Mouse (Mus musculus) CH12.LX (cell line): ENCODE results near the gene Huwe1. TPM values are rescaled to one million over a fixed set of nuclear protein-coding genes. Genes with fewer than 3 reads are reported as not detected.

ENCODE experiments used
- DNase-seq: peaks from one replicate; pipeline ENCODE4 v3.0.0-alpha.2; 2013; ENCODE audit errors: extremely low read depth
- H3K27ac ChIP-seq: 2 replicates; pipeline ENCODE4 v1.5.1; 2012; ENCODE audit warnings: low read depth, mild to moderate bottlenecking, control low read depth, moderate library complexity; ENCODE audit not compliant: insufficient read depth
- H3K27me3 ChIP-seq: replicated peaks from 2 replicates; pipeline ENCODE3; 2012; ENCODE audit warnings: inconsistent platforms
- H3K36me3 ChIP-seq, 2 experiments: replicated peaks in 1 of 2; 2 replicates each; pipeline versions ENCODE3 to v1.6.1; 2012; ENCODE audit warnings: inconsistent platforms in 1 of 2, low read length in 1 of 2, mild to moderate bottlenecking in 1 of 2, mixed read lengths in 1 of 2, moderate library complexity in 1 of 2; ENCODE audit not compliant: control insufficient read depth in 1 of 2, insufficient read depth in 1 of 2
- H3K4me1 ChIP-seq, 2 experiments: 2 replicates each; pipeline ENCODE4 v1.6.1; 2012; ENCODE audit warnings: inconsistent platforms in 1 of 2, moderate library complexity in 1 of 2; ENCODE audit not compliant: insufficient read depth in 2 of 2, control insufficient read depth in 1 of 2
- H3K4me2 ChIP-seq: 2 replicates; pipeline ENCODE4 v1.6.1; 2012; ENCODE audit warnings: low read depth, mild to moderate bottlenecking, control low read depth; ENCODE audit not compliant: poor library complexity, insufficient read depth, severe bottlenecking
- H3K4me3 ChIP-seq, 3 experiments: fragments of 150-350 bp in 1 of 3; sonication (generic) in 1 of 3; replicated peaks in 1 of 3; 2 replicates each; pipeline versions ENCODE3 to v1.5.1; 2011 to 2012; ENCODE audit warnings: low read depth in 2 of 3, low read length in 2 of 3, mild to moderate bottlenecking in 2 of 3, moderate library complexity in 2 of 3, control low read depth in 1 of 3, improper control_type of control experiment in 1 of 3, inconsistent platforms in 1 of 3, mixed read lengths in 1 of 3; ENCODE audit not compliant: poor library complexity in 1 of 3
- H3K79me2 ChIP-seq: replicated peaks from 2 replicates; pipeline ENCODE4 v1.6.1; 2012; ENCODE audit warnings: mild to moderate bottlenecking, moderate library complexity; ENCODE audit not compliant: control insufficient read depth, poor library complexity, insufficient read depth, severe bottlenecking; ENCODE audit errors: extremely low read depth
- H3K9ac ChIP-seq: 2 replicates; pipeline ENCODE4 v1.6.1; 2012; ENCODE audit warnings: low read depth, mild to moderate bottlenecking, control low read depth, moderate library complexity; ENCODE audit not compliant: insufficient read depth
- H3K9me3 ChIP-seq: replicated peaks from 2 replicates; pipeline ENCODE3; 2012; ENCODE audit warnings: low read length, inconsistent platforms, mixed read lengths
- BHLHE40 ChIP-seq: IDR thresholded peaks from 2 replicates; pipeline ENCODE4 v1.6.1; 2011; ENCODE audit warnings: mild to moderate bottlenecking, low read depth, low read length, improper control_type of control experiment
- CHD1 ChIP-seq: IDR thresholded peaks from 2 replicates; pipeline ENCODE4 v1.6.1; 2012; ENCODE audit warnings: low read depth, low read length, improper control_type of control experiment, inconsistent platforms
- ELF1 ChIP-seq: IDR thresholded peaks from 2 replicates; pipeline ENCODE4 v1.6.1; 2014; ENCODE audit warnings: low read depth, mild to moderate bottlenecking, inconsistent platforms, low read length, improper control_type of control experiment
- EP300 ChIP-seq: IDR thresholded peaks from 2 replicates; pipeline ENCODE4 v1.6.1; 2011; ENCODE audit warnings: low read length, improper control_type of control experiment
- GABPA ChIP-seq: IDR thresholded peaks from 2 replicates; pipeline ENCODE4 v1.6.1; 2012; ENCODE audit warnings: low read depth, low read length, improper control_type of control experiment, inconsistent platforms; ENCODE audit not compliant: insufficient replicate concordance
- IRF4 ChIP-seq: IDR thresholded peaks from 2 replicates; pipeline ENCODE4 v1.6.1; 2014; ENCODE audit warnings: low read depth, mild to moderate bottlenecking, inconsistent platforms, low read length, improper control_type of control experiment
- MAX ChIP-seq: IDR thresholded peaks from 2 replicates; pipeline ENCODE4 v1.6.1; 2011; ENCODE audit warnings: low read length, improper control_type of control experiment
- MAZ ChIP-seq: IDR thresholded peaks from 2 replicates; pipeline ENCODE4 v1.6.1; 2012; ENCODE audit warnings: low read depth, mild to moderate bottlenecking, inconsistent platforms, low read length, improper control_type of control experiment, moderate library complexity
- MEF2A ChIP-seq: IDR thresholded peaks from 2 replicates; pipeline ENCODE4 v1.6.1; 2014; ENCODE audit warnings: low read depth, mild to moderate bottlenecking, inconsistent platforms, low read length, improper control_type of control experiment, borderline replicate concordance
- MXI1 ChIP-seq: IDR thresholded peaks from 2 replicates; pipeline ENCODE4 v1.6.1; 2011; ENCODE audit warnings: mild to moderate bottlenecking, low read depth, low read length, improper control_type of control experiment
- NELFE ChIP-seq: IDR thresholded peaks from 2 replicates; pipeline ENCODE4 v1.6.1; 2011; ENCODE audit warnings: low read depth, low read length, improper control_type of control experiment
- POLR2AphosphoS2 ChIP-seq: IDR thresholded peaks from 2 replicates; pipeline ENCODE4 v1.6.1; 2011; ENCODE audit warnings: low read depth, low read length, improper control_type of control experiment
- RAD21 ChIP-seq: IDR thresholded peaks from 2 replicates; pipeline ENCODE4 v1.6.1; 2011; ENCODE audit warnings: low read depth, mild to moderate bottlenecking, low read length, improper control_type of control experiment, moderate library complexity
- SIN3A ChIP-seq: IDR thresholded peaks from 2 replicates; pipeline ENCODE4 v1.6.1; 2012; ENCODE audit warnings: low read length, improper control_type of control experiment, inconsistent platforms
- ZC3H11A ChIP-seq: IDR thresholded peaks from 2 replicates; pipeline ENCODE4 v1.6.1; 2012; ENCODE audit warnings: low read depth, mild to moderate bottlenecking, inconsistent platforms, low read length, improper control_type of control experiment
- ZNF384 ChIP-seq: IDR thresholded peaks from 2 replicates; pipeline ENCODE4 v1.6.1; 2012; ENCODE audit warnings: low read depth, low read length, improper control_type of control experiment, inconsistent platforms
- dilution Hi-C: fragments of 300-500 bp; cut with MboI; formaldehyde crosslinking; loops from 2 replicates; pipeline ENCODE4 v1.14.3; 2020; ENCODE audit warnings: low sequenced_read_pairs; ENCODE audit not compliant: extremely low pct_unique_long_range_greater_than_20kb, extremely low pct_ligation_motif_present
- in situ Hi-C: fragments of 300-500 bp; cut with MboI; formaldehyde crosslinking; loops from 3 replicates; pipeline ENCODE4 v1.14.3; 2019; ENCODE audit warnings: low sequenced_read_pairs, low pct_ligation_motif_present, low pct_unique_long_range_greater_than_20kb, mixed read lengths
- polyA plus RNA-seq: library from polyadenylated mRNA; unstranded; fragments of >175 nt; gene quantifications from 2 replicates; pipeline ENCODE4 v1.2.1, GENCODE M21; 2012; ENCODE audit warnings: low read depth; ENCODE audit not compliant: insufficient read length
- total RNA-seq, 2 experiments: library from RNA; depleted of rRNA; stranded (reverse); fragments of 300-350 nt in 1 of 2; fragments of >200 nt in 1 of 2; gene quantifications; 2 replicates each; pipeline ENCODE4 v1.2.3; 2012 to 2014

Gene Huwe1
- total and polyA plus RNA-seq, 3 experiments, result 35.6 to 161 (median 113) TPM

- 0 out of 2 replicates have a peak, but pooled peaks have one; percentile 46 for TF ChIP-seq MAZ
- no peak for TF ChIP-seq BHLHE40
- TF ChIP-seq EP300, result no peak
- TF ChIP-seq GABPA, result no peak
Measured at GRCm38 (mm10) chrX:151802956-151803776, 2.6 kb downstream of the Huwe1 start (continued).

GRCm38 (mm10) chrX:151803777-151804101 is 3.1 kb downstream of the Huwe1 start:
- no peaks in the 10 kb centered on the region for H3K9me3 ChIP-seq
- peaks cover 3 to 5% of the 10 kb centered on the region in 2 experiments for H3K36me3 ChIP-seq
- in situ Hi-C loops (no loop called here), dilution Hi-C loops (no loop called here)
- H3K79me2 ChIP-seq, result peaks cover 27% of the 10 kb centered on the region
- H3K27ac ChIP-seq, result peak overlapping the region; percentile 94
- no peak for DNase-seq
- no peaks in the 10 kb centered on the region for H3K27me3 ChIP-seq
- H3K4me2 ChIP-seq, result no peak overlapping the region; the same call in 1 of the 2 replicates
- TF ChIP-seq IRF4 (no peak), POLR2AphosphoS2 (no peak), RAD21 (no peak), CHD1 (no peak), MAX (no peak), MEF2A (no peak), ELF1 (no peak), ZC3H11A (no peak)
- no peaks in the 10 kb centered on the region for H3K4me1 ChIP-seq
- H3K4me3 ChIP-seq, result peak overlapping the region; percentile 64 to 93 (median 92)
- H3K9ac ChIP-seq, result peak overlapping the region; percentile 86

- Histone ChIP-seq H3K4me2 (peak overlapping the region; percentile 74), H3K27me3 (no peaks in the 10 kb centered on the region), H3K4me1 (no peaks in the 10 kb centered on the region), H3K36me3 (no peaks in the 10 kb centered on the region), H3K9me3 (no peaks in the 10 kb centered on the region), H3K27ac (peak overlapping the region; percentile 94; the same call in 1 of the 2 replicates), H3K4me3 (peak overlapping the region; percentile 64 to 93 (median 92)), H3K9ac (peak overlapping the region; percentile 86), H3K79me2 (peaks cover 31% of the 10 kb centered on the region)
- in situ Hi-C loops (no loop called here), dilution Hi-C loops (no loop called here)
- no peak for DNase-seq
- no peak for TF ChIP-seq EP300
- TF ChIP-seq ZNF384, result no peak
- peak; percentile 58; the same call in 1 of the 2 replicates for TF ChIP-seq MXI1
- no peak for TF ChIP-seq NELFE
- TF ChIP-seq ELF1, result no peak
- TF ChIP-seq SIN3A, result peak; percentile 44; the same call in 1 of the 2 replicates
Measured at GRCm38 (mm10) chrX:151804388-151804787, 3.8 kb downstream of the Huwe1 start.
